Comparison of ENCODE assay signal across 30 mouse cellular contexts in genomic region chr11:58315536-58316168, GRCm38 (mm10). TPM values are rescaled to one million over a fixed set of nuclear protein-coding genes. Genes with fewer than 3 reads are reported as not detected.
DNase-seq lines count a peak whose midpoint lies in the region; ATAC-seq and TF ChIP-seq lines count a peak whose summit lies in the region.
"Had no signal": no experiment of that assay in that cellular context is flagged by ENCODE, and none has a peak within 500 bp of the region (broad histone marks: within the 10 kb centered on the region; RNA-seq: fewer than 3 reads in every experiment).

No protein-coding gene starts in this region.

- no peaks in the 10 kb centered on the region for H3K27me3 ChIP-seq in megakaryocyte, embryonic 14.5 days (replicated peaks)
- peaks cover 22% of the 10 kb centered on the region for H3K27me3 ChIP-seq in E14TG2a.4 (ENCODE audit: insufficient read depth, low read length)
- H3K27me3 ChIP-seq: embryonic facial prominence, embryonic 13.5 days; hindbrain, embryonic 12.5 days; hindbrain, embryonic 15.5 days had no signal

- no peak for TF ChIP-seq CTCF in E14TG2a.4 (conservative IDR thresholded peaks at IDR 0.05; ENCODE audit: low read length)
- no peak for TF ChIP-seq CTCF in embryonic fibroblast, embryonic 13.5 days (IDR thresholded peaks at IDR 0.05; ENCODE audit: borderline replicate concordance, insufficient read depth, low read length)

- H3K36me3 ChIP-seq in megakaryocyte, embryonic 14.5 days (replicated peaks; ENCODE audit: low read length), result peaks cover 97% of the 10 kb centered on the region
- peaks cover 65% of the 10 kb centered on the region for H3K36me3 ChIP-seq in E14TG2a.4 (ENCODE audit: insufficient read depth, low read length)

- no peak overlapping the region for H3K27ac ChIP-seq in embryonic fibroblast, embryonic 13.5 days (ENCODE audit: insufficient read depth, low read length)
- H3K27ac ChIP-seq: embryonic facial prominence, embryonic 10.5 days; embryonic facial prominence, embryonic 13.5 days; heart, adult 2 months; hindbrain, embryonic 12.5 days; hindbrain, embryonic 15.5 days had no signal

- no peak for DNase-seq in MN1 (ENCODE audit: low spot score)
- no peak for DNase-seq in urinary bladder, postnatal 4 days (ENCODE audit: low spot score in 2 of 2)
- DNase-seq: adrenal gland, adult 2 months; adrenal gland, postnatal 14 days; B cell, adult 2 months; cerebellum, adult 11 months; cerebellum, adult 2 months; cerebellum, adult 9-11 months; cerebellum, postnatal 25 days; embryo, embryonic 11 days; forebrain, postnatal 0 days; gastrocnemius, postnatal 25 days; heart, adult 2 months had no signal

- peak overlapping the region; percentile 3 for H3K4me3 ChIP-seq in megakaryocyte, embryonic 14.5 days (replicated peaks)
- H3K4me3 ChIP-seq in E14TG2a.4 (replicated peaks; ENCODE audit: low read length), result peak overlapping the region; percentile 74; the same call in 1 of the 2 replicates
- H3K4me3 ChIP-seq in embryonic fibroblast, embryonic 13.5 days (ENCODE audit: insufficient read depth, low read length), result no peak overlapping the region
- H3K4me3 ChIP-seq: embryonic facial prominence, embryonic 10.5 days; embryonic facial prominence, embryonic 13.5 days; heart, adult 2 months; hindbrain, embryonic 12.5 days; hindbrain, embryonic 15.5 days had no signal

- no peak for ATAC-seq in megakaryocyte, adult 5-6 weeks (ENCODE audit: poor library complexity, severe bottlenecking)
- ATAC-seq in erythroid progenitor cell, adult 5-6 weeks (replicated peaks; ENCODE audit: low FRiP score, poor library complexity, severe bottlenecking), result no peak
- ATAC-seq: forebrain, embryonic 14.5 days; forebrain, postnatal 0 days had no signal

- H3K4me1 ChIP-seq in megakaryocyte, embryonic 14.5 days, result peaks cover 81% of the 10 kb centered on the region
- H3K4me1 ChIP-seq in E14TG2a.4 (replicated peaks; ENCODE audit: low read depth, low read length), result peaks cover 21% of the 10 kb centered on the region
- H3K4me1 ChIP-seq in embryonic fibroblast, embryonic 13.5 days (ENCODE audit: control insufficient read depth, insufficient read depth, low read length), result no peaks in the 10 kb centered on the region
- H3K4me1 ChIP-seq: embryonic facial prominence, embryonic 10.5 days; embryonic facial prominence, embryonic 13.5 days; hindbrain, embryonic 12.5 days had no signal

- H3K9me3 ChIP-seq in megakaryocyte, embryonic 14.5 days, result no peaks in the 10 kb centered on the region
- no peaks in the 10 kb centered on the region for H3K9me3 ChIP-seq in E14TG2a.4 (ENCODE audit: low read length)
- H3K9me3 ChIP-seq: embryonic facial prominence, embryonic 10.5 days; embryonic facial prominence, embryonic 13.5 days; hindbrain, embryonic 12.5 days; hindbrain, embryonic 15.5 days had no signal

- 0 out of 2 replicates have a peak, but pooled peaks have one; percentile 12 for TF ChIP-seq POLR2A in embryonic fibroblast, embryonic 13.5 days (IDR thresholded peaks at IDR 0.05; ENCODE audit: low read depth, low read length)

RNA-seq across cellular contexts. Expression of gene Zfp692, which starts 8.8 kb away (rescaled TPM):
- polyA plus RNA-seq in megakaryocyte, embryonic 14.5 days (2012; ENCODE audit: insufficient read depth, low replicate concordance), result 7.7 and 14.6 TPM in 2 replicates
- total RNA-seq in megakaryocyte, adult 5-6 weeks (2015), result 5.6 and 9.7 TPM in 2 replicates
- total RNA-seq in megakaryocyte, adult 5-6 weeks (2017), result 8.6 and 9.2 TPM in 2 replicates
- 10.3 and 11.6 TPM in 2 replicates for polyA plus RNA-seq in embryonic fibroblast, embryonic 13.5 days (2011; ENCODE audit: insufficient read length, low read depth, missing spikeins)
- 4.6 and 17.7 TPM in 2 replicates for total RNA-seq in erythroid progenitor cell, adult 5-6 weeks (2015; ENCODE audit: low replicate concordance)
- 17.1 and 19.1 TPM in 2 replicates for total RNA-seq in erythroid progenitor cell, adult 5-6 weeks (2017; ENCODE audit: low replicate concordance)

RNA-seq across cellular contexts. Expression of gene Zfp672, which starts 14.5 kb away (rescaled TPM):
- polyA plus RNA-seq in megakaryocyte, embryonic 14.5 days (2012; ENCODE audit: insufficient read depth, low replicate concordance), result 11.6 and 18.5 TPM in 2 replicates
- total RNA-seq in megakaryocyte, adult 5-6 weeks (2015), result 26.9 and 28.8 TPM in 2 replicates
- total RNA-seq in megakaryocyte, adult 5-6 weeks (2017), result 14.7 and 19.2 TPM in 2 replicates
- 22.1 and 23.2 TPM in 2 replicates for polyA plus RNA-seq in embryonic fibroblast, embryonic 13.5 days (2011; ENCODE audit: insufficient read length, low read depth, missing spikeins)
- 75.3 and 80.5 TPM in 2 replicates for total RNA-seq in erythroid progenitor cell, adult 5-6 weeks (2015; ENCODE audit: low replicate concordance)
- 27.6 and 39.9 TPM in 2 replicates for total RNA-seq in erythroid progenitor cell, adult 5-6 weeks (2017; ENCODE audit: low replicate concordance)

RNA-seq across cellular contexts. Expression of gene Sh3bp5l, which starts 14.9 kb away (rescaled TPM):
- 2.9 and 15.9 TPM in 2 replicates for polyA plus RNA-seq in megakaryocyte, embryonic 14.5 days (2012; ENCODE audit: insufficient read depth, low replicate concordance)
- total RNA-seq in megakaryocyte, adult 5-6 weeks (2015), result 3.8 and 4.1 TPM in 2 replicates
- 13.6 and 20.5 TPM in 2 replicates for total RNA-seq in megakaryocyte, adult 5-6 weeks (2017)
- polyA plus RNA-seq in embryonic fibroblast, embryonic 13.5 days (2011; ENCODE audit: insufficient read length, low read depth, missing spikeins), result 21.5 and 25.1 TPM in 2 replicates
- 10.5 and 13.3 TPM in 2 replicates for total RNA-seq in erythroid progenitor cell, adult 5-6 weeks (2015; ENCODE audit: low replicate concordance)
- total RNA-seq in erythroid progenitor cell, adult 5-6 weeks (2017; ENCODE audit: low replicate concordance), result 19.8 and 118 TPM in 2 replicates

RNA-seq across cellular contexts. Expression of gene 4930438A08Rik, which starts 41.1 kb away (rescaled TPM):
- 0.19 TPM in 1 of 2 replicates, not detected in the other for polyA plus RNA-seq in megakaryocyte, embryonic 14.5 days (2012; ENCODE audit: insufficient read depth, low replicate concordance)
- total RNA-seq in megakaryocyte, adult 5-6 weeks (2015), result 12.5 and 18.7 TPM in 2 replicates
- total RNA-seq in megakaryocyte, adult 5-6 weeks (2017), result 23.6 and 30.1 TPM in 2 replicates
- polyA plus RNA-seq in embryonic fibroblast, embryonic 13.5 days (2011; ENCODE audit: insufficient read length, low read depth, missing spikeins), result not detected in 2 replicates
- total RNA-seq in erythroid progenitor cell, adult 5-6 weeks (2015; ENCODE audit: low replicate concordance), result 4.3 and 10.9 TPM in 2 replicates
- 2.7 and 9.5 TPM in 2 replicates for total RNA-seq in erythroid progenitor cell, adult 5-6 weeks (2017; ENCODE audit: low replicate concordance)
- total RNA-seq: adrenal gland, adult 2 months; adrenal gland, postnatal 14 days; forebrain, postnatal 0 days; gastrocnemius, adult 8-10 months; gastrocnemius, postnatal 25 days; heart, adult 2 months; heart, postnatal 25 days had no signal
- polyA plus RNA-seq: cerebellum, adult 2 months; embryonic facial prominence, embryonic 10.5 days; embryonic facial prominence, embryonic 13.5 days; forebrain, embryonic 14.5 days; forebrain, postnatal 0 days; frontal cortex, adult 2 months; heart, adult 2 months; heart, embryonic 11.5 days; heart, embryonic 14.5 days; heart, postnatal 0 days; hindbrain, embryonic 15.5 days; intestine, embryonic 14.5 days had no signal
